Mouse (Mus musculus): Measurements from ENCODE around the gene Sema4a.

Gene Sema4a

GRCm38 (mm10) chr3:88460983-88461696 is at the start of gene Sema4a:
Gene Sema4a (minus strand): TSS chr3:88461182.
- DNase-seq (ENCODE audit: low spot score): no peak

- DNase-seq (ENCODE audit: low spot score): peak; percentile 83
Observed at GRCm38 (mm10) chr3:88509692-88510420, 48.9 kb upstream of the Sema4a start, which contains the start of gene Lmna. Gene Lmna (minus strand): TSS chr3:88509956.

- DNase-seq (ENCODE audit: low spot score): no peak
Observed at GRCm38 (mm10) chr3:88509250-88509649, 48.3 kb upstream of the Sema4a start.

GRCm38 (mm10) chr3:88505765-88506164 is 44.8 kb upstream of the Sema4a start:
- DNase-seq (ENCODE audit: low spot score): no peak

- DNase-seq (ENCODE audit: low spot score): no peak
Observed at GRCm38 (mm10) chr3:88505081-88505480, 44.1 kb upstream of the Sema4a start.

GRCm38 (mm10) chr3:88503881-88504746 is 43.1 kb upstream of the Sema4a start:
- no peak for DNase-seq (ENCODE audit: low spot score)

- DNase-seq (ENCODE audit: low spot score): no peak
Observed at GRCm38 (mm10) chr3:88503505-88503863, 42.5 kb upstream of the Sema4a start.

- peak; percentile 90 for DNase-seq (ENCODE audit: low spot score)
Observed at GRCm38 (mm10) chr3:88502641-88503504, 41.9 kb upstream of the Sema4a start.

GRCm38 (mm10) chr3:88502031-88502571 is 41.1 kb upstream of the Sema4a start:
- DNase-seq (ENCODE audit: low spot score): peak; percentile 46

- DNase-seq (ENCODE audit: low spot score): peak; percentile 71
Observed at GRCm38 (mm10) chr3:88501366-88502030, 40.5 kb upstream of the Sema4a start.

GRCm38 (mm10) chr3:88500655-88501365 is 39.8 kb upstream of the Sema4a start:
- DNase-seq (ENCODE audit: low spot score): no peak

GRCm38 (mm10) chr3:88500087-88500486 is 39.1 kb upstream of the Sema4a start:
- peak; percentile 47 for DNase-seq (ENCODE audit: low spot score)

- no peak for DNase-seq (ENCODE audit: low spot score)
Observed at GRCm38 (mm10) chr3:88499580-88499979, 38.6 kb upstream of the Sema4a start.

- no peak for DNase-seq (ENCODE audit: low spot score)
Observed at GRCm38 (mm10) chr3:88495741-88496415, 34.9 kb upstream of the Sema4a start.

GRCm38 (mm10) chr3:88494836-88495628 is 34.0 kb upstream of the Sema4a start:
- DNase-seq (ENCODE audit: low spot score): peak; percentile 74

GRCm38 (mm10) chr3:88493706-88494582 is 33.0 kb upstream of the Sema4a start:
- DNase-seq (ENCODE audit: low spot score): peak; percentile 52

GRCm38 (mm10) chr3:88487396-88487795 is 26.4 kb upstream of the Sema4a start:
- DNase-seq (ENCODE audit: low spot score): no peak

GRCm38 (mm10) chr3:88486887-88487286 is 25.9 kb upstream of the Sema4a start:
- DNase-seq (ENCODE audit: low spot score): no peak
